Mouse (Mus musculus) heart, embryonic 16.5 days (tissue): ENCODE measurements around the gene Sycn. TPM values are rescaled to one million over a fixed set of nuclear protein-coding genes. Genes with fewer than 3 reads are reported as not detected.

Experiments used
- ATAC-seq: fragments of 200-750 bp; cut with Nextera tagmentation; replicated peaks from 2 replicates; pipeline ENCODE4 v1.8.0; 2017; ENCODE audit warnings: moderate number of reproducible peaks; ENCODE audit not compliant: insufficient read depth, low FRiP score; ENCODE audit errors: extremely low read depth
- H3K27ac ChIP-seq: fragments of 300-500 bp; sonication (generic); 2 replicates; pipeline ENCODE4 v1.5.1; 2014; ENCODE audit warnings: mild to moderate bottlenecking, low read length, control low read depth, moderate library complexity
- H3K27me3 ChIP-seq: fragments of 300-500 bp; sonication (generic); 2 replicates; pipeline ENCODE4 v1.6.1; 2014; ENCODE audit warnings: low read length, mixed read lengths; ENCODE audit not compliant: control insufficient read depth, insufficient read depth
- H3K36me3 ChIP-seq: fragments of 300-500 bp; sonication (generic); 2 replicates; pipeline ENCODE4 v1.6.1; 2014; ENCODE audit not compliant: control insufficient read depth, insufficient read depth
- H3K4me1 ChIP-seq: fragments of 300-500 bp; sonication (generic); 2 replicates; pipeline ENCODE4 v1.6.1; 2014; ENCODE audit warnings: low read length, mixed read lengths; ENCODE audit not compliant: control insufficient read depth, insufficient read depth
- H3K4me2 ChIP-seq: fragments of 300-500 bp; sonication (generic); 2 replicates; pipeline ENCODE4 v1.6.1; 2014; ENCODE audit warnings: low read depth, mild to moderate bottlenecking, control low read depth, low read length
- H3K4me3 ChIP-seq: fragments of 300-500 bp; sonication (generic); 2 replicates; pipeline ENCODE4 v1.5.1; 2014; ENCODE audit warnings: mild to moderate bottlenecking, control low read depth, low read length
- H3K9ac ChIP-seq: fragments of 300-500 bp; sonication (generic); 2 replicates; pipeline ENCODE4 v1.6.1; 2014; ENCODE audit warnings: low read length, control low read depth
- H3K9me3 ChIP-seq: fragments of 300-500 bp; sonication (generic); replicated peaks from 2 replicates; pipeline ENCODE4 v1.6.1; 2016; ENCODE audit warnings: low read length; ENCODE audit not compliant: control insufficient read depth
- WGBS: fragments of 180-500 bp; shearing (Covaris S2); extraction: QIAGEN DNeasy Blood & Tissue Kit; methylation state at CpG from one replicate; pipeline ENCODE4 v1.1.7; 2014; 5-methylcytosine and 5-hydroxymethylcytosine counted together
- polyA plus RNA-seq: library from polyadenylated mRNA; unstranded; fragments of >200 nt; fragmentation: Nextera tagmentation; extraction: Ambion mirVana; gene quantifications from 2 replicates; pipeline ENCODE4 v1.2.1, GENCODE M21; 2015

Gene Sycn
- polyA plus RNA-seq, 1 experiment from 2014 or later = not detected

- no peak overlapping the region for H3K9ac ChIP-seq
- no peak overlapping the region for H3K27ac ChIP-seq
- no peak overlapping the region for H3K4me3 ChIP-seq
- peaks cover 39% of the 10 kb centered on the region for H3K36me3 ChIP-seq
- H3K9me3 ChIP-seq = no peaks in the 10 kb centered on the region
- H3K27me3 ChIP-seq = no peaks in the 10 kb centered on the region
- no peak overlapping the region for H3K4me2 ChIP-seq
- ATAC-seq = no peak
- 94% methylated on average over 13 of the region's 13 CpGs for WGBS
- H3K4me1 ChIP-seq = peaks cover 3% of the 10 kb centered on the region; the same call in 1 of the 2 replicates
These were observed 22.3 kb downstream of the Sycn start for GRCm38 (mm10) chr7:28562951-28563350.

GRCm38 (mm10) chr7:28565407-28565806, 24.7 kb downstream of the Sycn start:
- peaks cover 32% of the 10 kb centered on the region for H3K36me3 ChIP-seq

DNA sequence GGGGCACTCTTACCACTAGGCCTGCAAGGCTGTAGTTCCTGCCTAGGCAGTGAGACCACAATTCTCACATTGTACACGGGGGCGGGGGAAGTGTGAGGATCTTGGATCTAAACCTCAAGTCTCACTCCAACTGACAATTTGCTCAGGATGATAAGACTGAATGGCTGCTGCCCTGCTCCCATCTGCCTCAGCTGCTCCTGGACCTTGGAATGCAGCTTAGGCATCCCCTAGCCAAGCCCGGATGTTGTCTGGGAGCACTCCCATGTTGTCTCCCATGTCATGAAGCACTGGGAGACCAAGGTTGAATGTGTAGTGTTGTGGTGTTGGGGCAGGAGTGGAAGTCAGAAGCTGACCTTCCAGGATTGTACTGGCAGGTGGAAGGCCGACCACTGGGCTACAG, 26.9 kb downstream of the Sycn start:
- Histone ChIP-seq H3K36me3 (peaks cover 23% of the 10 kb centered on the region), H3K4me3 (no peak overlapping the region), H3K27me3 (no peaks in the 10 kb centered on the region), H3K27ac (no peak overlapping the region), H3K9ac (no peak overlapping the region), H3K4me2 (no peak overlapping the region), H3K9me3 (no peaks in the 10 kb centered on the region), H3K4me1 (peaks cover 26% of the 10 kb centered on the region)
- WGBS = 82% methylated on average over 4 of the region's 4 CpGs
- ATAC-seq = no peak

More at GRCm38 (mm10) chr7:28565407-28565806, 24.7 kb downstream of the Sycn start:
- whole genome bisulfite sequencing = 71% methylated on average over 5 of the region's 5 CpGs
- Histone ChIP-seq H3K9ac (no peak overlapping the region), H3K4me1 (peaks cover 9% of the 10 kb centered on the region), H3K4me2 (no peak overlapping the region), H3K27ac (peak overlapping the region; percentile 40; the same call in 1 of the 2 replicates), H3K4me3 (no peak overlapping the region), H3K9me3 (no peaks in the 10 kb centered on the region), H3K27me3 (no peaks in the 10 kb centered on the region)
- no peak for ATAC-seq

- H3K4me3 ChIP-seq = no peak overlapping the region
- H3K36me3 ChIP-seq = peaks cover 18% of the 10 kb centered on the region
- no peak overlapping the region for H3K27ac ChIP-seq
- no peaks in the 10 kb centered on the region for H3K27me3 ChIP-seq
- H3K9me3 ChIP-seq = no peaks in the 10 kb centered on the region
- ATAC-seq = no peak
- no peak overlapping the region for H3K4me2 ChIP-seq
- H3K4me1 ChIP-seq = peaks cover 31% of the 10 kb centered on the region
- H3K9ac ChIP-seq = no peak overlapping the region
These were observed 27.6 kb downstream of the Sycn start for GRCm38 (mm10) chr7:28568253-28568652.

DNA sequence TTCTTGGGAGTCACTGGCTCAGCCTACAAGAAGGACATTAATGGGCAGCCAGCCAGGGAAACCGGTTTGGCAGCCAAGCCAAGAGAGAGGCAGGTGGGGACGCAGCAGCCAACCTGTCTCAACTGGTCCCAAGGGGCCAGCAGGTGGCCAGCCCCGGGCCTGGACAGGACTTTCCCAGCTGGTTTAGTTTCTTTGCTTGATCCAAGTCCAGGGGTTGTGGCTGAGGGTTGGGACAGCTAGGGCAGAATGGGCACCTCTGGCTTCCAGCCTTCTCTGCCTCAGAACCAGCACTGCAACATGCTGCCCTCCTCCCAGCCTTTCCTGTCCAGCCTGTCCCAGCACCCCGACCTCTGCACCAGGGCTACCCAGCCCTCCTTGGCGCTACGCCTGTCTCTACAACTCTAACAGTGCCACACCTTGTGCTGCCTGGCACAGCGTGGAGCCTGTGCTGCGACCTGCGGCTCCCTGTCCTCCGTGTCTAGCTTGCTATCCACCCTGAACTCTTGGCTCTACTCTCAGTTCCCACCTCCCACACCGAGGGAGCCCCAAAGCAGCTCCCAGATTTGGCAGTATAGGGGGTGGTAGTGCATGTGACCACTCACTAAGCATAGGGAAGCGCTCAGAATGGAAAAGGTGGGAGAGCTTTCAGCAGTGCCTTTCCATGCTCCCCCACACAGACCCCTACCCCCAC, 29.8 kb downstream of the Sycn start:
- H3K9ac ChIP-seq = peak overlapping the region; percentile 45; the same call in 1 of the 2 replicates
- no peaks in the 10 kb centered on the region for H3K9me3 ChIP-seq
- peak overlapping the region; percentile 47 for H3K27ac ChIP-seq
- 59% methylated on average over 12 of the region's 12 CpGs for WGBS
- H3K36me3 ChIP-seq = peaks cover 13% of the 10 kb centered on the region
- peaks cover 32% of the 10 kb centered on the region for H3K4me1 ChIP-seq
- ATAC-seq = peak; percentile 19; the same call in 1 of the 2 replicates
- H3K27me3 ChIP-seq = no peaks in the 10 kb centered on the region
- H3K4me2 ChIP-seq = no peak overlapping the region
- H3K4me3 ChIP-seq = no peak overlapping the region

- H3K4me2 ChIP-seq = no peak overlapping the region
- no peak for ATAC-seq
- H3K27ac ChIP-seq = peak overlapping the region; percentile 47
- H3K4me1 ChIP-seq = peaks cover 35% of the 10 kb centered on the region
- H3K9ac ChIP-seq = peak overlapping the region; percentile 45
- H3K4me3 ChIP-seq = no peak overlapping the region
- peaks cover 11% of the 10 kb centered on the region for H3K36me3 ChIP-seq
- WGBS = 34% methylated on average over 5 of the region's 5 CpGs
- H3K27me3 ChIP-seq = no peaks in the 10 kb centered on the region
- no peaks in the 10 kb centered on the region for H3K9me3 ChIP-seq
These were observed 30.4 kb downstream of the Sycn start for GRCm38 (mm10) chr7:28570982-28571682.

DNA sequence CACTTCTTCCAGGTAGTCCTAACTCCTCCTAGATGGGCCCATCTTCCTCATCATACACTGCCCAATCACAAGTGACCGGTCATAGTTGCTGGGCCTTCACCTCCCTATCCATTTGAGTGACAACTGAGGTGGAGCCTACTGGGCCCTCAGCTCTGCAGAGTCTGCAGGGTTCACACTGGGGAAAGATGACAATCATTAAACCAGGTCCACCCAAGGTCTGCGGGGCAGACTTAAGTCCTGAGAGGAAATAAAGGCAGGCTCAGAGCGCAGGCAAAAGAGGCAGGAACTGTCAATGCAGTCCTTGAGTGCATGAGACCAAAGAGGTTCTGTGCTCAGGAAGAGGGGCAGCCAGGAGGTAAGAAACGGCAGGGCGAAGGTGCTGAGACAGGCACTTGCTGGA, 32.0 kb downstream of the Sycn start:
- WGBS = 75% methylated on average over 5 of the region's 5 CpGs
- Histone ChIP-seq H3K4me3 (no peak overlapping the region), H3K36me3 (peaks cover 2% of the 10 kb centered on the region), H3K4me2 (no peak overlapping the region), H3K4me1 (peaks cover 50% of the 10 kb centered on the region), H3K9me3 (no peaks in the 10 kb centered on the region), H3K9ac (no peak overlapping the region; the same call in 1 of the 2 replicates), H3K27me3 (no peaks in the 10 kb centered on the region), H3K27ac (no peak overlapping the region)
- ATAC-seq = no peak

- H3K36me3 ChIP-seq = no peaks in the 10 kb centered on the region
- H3K9me3 ChIP-seq = no peaks in the 10 kb centered on the region
- no peak overlapping the region for H3K27ac ChIP-seq
- H3K4me2 ChIP-seq = no peak overlapping the region
- no peak overlapping the region for H3K4me3 ChIP-seq
- WGBS = 93% methylated on average over 3 of the region's 3 CpGs
- no peak for ATAC-seq
- no peaks in the 10 kb centered on the region for H3K27me3 ChIP-seq
- H3K4me1 ChIP-seq = peaks cover 56% of the 10 kb centered on the region
- H3K9ac ChIP-seq = no peak overlapping the region; the same call in 1 of the 2 replicates
These were observed 32.6 kb downstream of the Sycn start for GRCm38 (mm10) chr7:28573236-28573635.

GRCm38 (mm10) chr7:28575597-28575996, 34.9 kb downstream of the Sycn start:
- Histone ChIP-seq H3K4me3 (no peak overlapping the region), H3K9ac (no peak overlapping the region)
- ATAC-seq = no peak

More at GRCm38 (mm10) chr7:28575597-28575996, 34.9 kb downstream of the Sycn start:
- Histone ChIP-seq H3K9me3 (no peaks in the 10 kb centered on the region), H3K27me3 (no peaks in the 10 kb centered on the region), H3K27ac (no peak overlapping the region), H3K4me2 (no peak overlapping the region), H3K4me1 (peaks cover 59% of the 10 kb centered on the region), H3K36me3 (no peaks in the 10 kb centered on the region)
- 80% methylated on average over 11 of the region's 11 CpGs for WGBS
